Mouse (Mus musculus) right cerebral cortex, postnatal 36 days (tissue): ENCODE measurements at regions not wholly inside any gene's neighbourhood (a gene's known extent, or its start where the extent isn't known, plus 50 kb on each side); places are given as distances from the start of the nearest gene placed in this dataset.

Experiments
- DNase-seq, 2 experiments: peaks; one replicate each; pipeline ENCODE4 v3.0.0; 2022; ENCODE audit warnings: low spot score in 2 of 2, mixed read lengths in 1 of 2

DNA sequence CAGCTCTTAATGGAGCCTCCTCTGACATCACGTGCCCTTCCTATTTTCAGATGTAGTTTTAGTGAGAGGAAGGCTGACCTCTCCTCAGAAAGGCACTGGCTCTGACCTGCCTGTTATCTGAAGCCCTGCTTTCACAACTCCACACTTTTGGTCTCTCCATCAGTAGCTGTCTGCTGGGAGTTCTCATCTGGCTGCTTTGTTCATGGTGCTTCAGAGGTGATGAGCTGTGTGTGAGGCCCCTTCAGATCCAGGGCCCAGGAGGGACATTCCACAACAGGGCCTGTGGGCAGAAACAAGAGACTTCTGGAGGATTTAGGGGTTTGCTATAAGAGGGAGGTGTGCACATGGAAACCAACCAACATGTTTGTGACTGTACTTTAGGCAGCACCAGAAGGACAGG, 50.8 kb upstream of the Fhl2 start:
- no peak for DNase-seq

DNA sequence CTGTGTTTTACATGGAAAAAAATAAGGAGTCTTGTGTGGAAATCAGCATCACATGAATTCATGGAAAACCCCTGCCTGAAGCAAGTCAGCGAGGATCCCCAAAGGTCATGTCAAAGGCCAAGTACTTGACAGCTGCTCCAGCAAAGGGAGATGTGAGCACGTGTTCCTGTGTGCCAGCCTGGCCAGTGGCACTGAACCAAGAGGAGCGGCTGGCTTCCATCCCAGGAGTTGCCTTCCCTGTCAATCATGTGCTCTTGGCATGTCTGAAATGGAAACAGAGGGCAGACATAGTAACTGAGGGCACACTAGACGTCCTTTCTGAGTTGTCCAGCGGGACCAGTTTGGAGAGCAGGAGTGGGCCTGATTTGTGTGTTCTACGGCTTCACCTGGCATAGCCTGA, 53.5 kb upstream of the Fhl2 start:
- no peak for DNase-seq

DNA sequence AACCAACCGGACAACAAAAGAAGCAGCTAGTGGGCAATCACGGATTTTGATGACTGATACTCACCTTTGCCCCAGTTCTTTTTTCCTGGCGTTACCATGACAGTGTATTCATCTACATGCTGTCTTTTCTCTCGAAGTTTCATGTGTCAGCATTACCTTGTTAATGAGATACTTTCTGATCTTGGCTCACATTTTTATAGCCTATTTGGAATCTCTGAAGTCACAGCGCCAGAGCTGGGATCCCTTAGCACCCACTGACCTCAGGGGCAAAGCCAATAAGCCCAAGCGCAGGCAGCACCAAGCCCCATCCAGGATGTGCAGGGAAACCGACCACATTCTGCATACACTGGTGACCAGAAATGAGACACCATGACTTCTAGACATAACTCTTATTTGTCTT, 54.6 kb upstream of the Fhl2 start:
- no peak for DNase-seq

DNA sequence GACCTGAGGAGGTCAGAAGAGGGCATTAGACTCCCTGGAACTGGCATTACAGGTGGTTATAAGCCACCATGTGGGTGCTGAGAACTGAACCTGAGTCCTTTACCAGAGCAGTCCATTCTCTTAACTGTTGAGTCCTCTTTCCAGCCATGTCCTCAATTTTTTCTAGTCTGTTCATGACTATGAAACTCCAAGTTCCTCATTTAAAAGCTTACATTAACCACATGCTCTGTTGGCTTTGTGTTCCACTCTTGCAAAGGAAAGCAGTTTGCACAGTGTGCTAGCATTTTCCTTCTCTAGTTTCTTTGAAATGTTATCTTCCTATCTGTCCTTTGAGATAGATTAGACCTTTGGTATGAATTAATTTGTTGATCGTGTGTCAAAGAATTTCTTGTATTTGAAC, 57.3 kb upstream of the Fhl2 start:
- DNase-seq: no peak

- DNase-seq: no peak
These were observed 59.3 kb upstream of the Fhl2 start for GRCm38 (mm10) chr1:43256078-43256477.

GRCm38 (mm10) chr1:43257909-43258308, 61.1 kb upstream of the Fhl2 start:
- DNase-seq: no peak

DNA sequence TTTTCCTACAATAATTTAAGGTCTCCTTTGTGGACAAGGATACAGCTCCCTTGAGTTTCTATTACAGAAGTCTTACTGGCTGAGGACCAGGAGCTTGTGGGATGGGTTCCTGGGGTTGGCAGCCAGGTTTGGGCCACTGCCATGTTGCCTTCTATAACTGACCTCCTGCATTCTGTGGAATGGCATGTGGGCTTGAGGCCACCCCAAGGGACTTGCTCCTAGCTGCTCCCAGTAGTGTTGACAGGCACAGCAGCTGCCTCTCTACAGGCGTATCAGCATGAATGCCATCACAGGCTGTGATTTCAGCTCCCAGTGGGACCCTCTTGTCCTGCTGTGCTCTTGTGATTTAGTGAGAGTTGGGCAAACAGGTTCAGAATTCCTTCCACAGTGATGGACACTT, 63.1 kb upstream of the Fhl2 start:
- no peak for DNase-seq

DNA sequence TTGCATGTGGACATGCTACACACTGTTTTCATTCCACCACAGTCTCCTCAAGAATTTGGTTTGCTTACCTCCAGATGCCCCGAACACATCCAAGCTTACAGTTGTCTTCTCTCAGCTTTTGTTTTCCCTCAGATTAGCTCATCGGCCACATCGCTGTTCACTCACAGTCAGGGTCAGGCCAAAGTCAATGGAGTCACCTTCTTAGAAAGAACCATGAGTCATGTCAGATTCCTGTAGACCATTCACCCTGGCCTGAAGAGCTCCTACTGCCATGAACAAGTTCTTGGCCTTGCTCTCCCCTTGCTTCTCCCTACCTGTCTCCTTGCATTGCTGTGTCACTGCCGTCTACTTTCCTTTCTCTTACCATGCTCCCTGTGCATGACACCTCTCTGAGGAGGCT, 63.7 kb upstream of the Fhl2 start:
- no peak for DNase-seq

DNA sequence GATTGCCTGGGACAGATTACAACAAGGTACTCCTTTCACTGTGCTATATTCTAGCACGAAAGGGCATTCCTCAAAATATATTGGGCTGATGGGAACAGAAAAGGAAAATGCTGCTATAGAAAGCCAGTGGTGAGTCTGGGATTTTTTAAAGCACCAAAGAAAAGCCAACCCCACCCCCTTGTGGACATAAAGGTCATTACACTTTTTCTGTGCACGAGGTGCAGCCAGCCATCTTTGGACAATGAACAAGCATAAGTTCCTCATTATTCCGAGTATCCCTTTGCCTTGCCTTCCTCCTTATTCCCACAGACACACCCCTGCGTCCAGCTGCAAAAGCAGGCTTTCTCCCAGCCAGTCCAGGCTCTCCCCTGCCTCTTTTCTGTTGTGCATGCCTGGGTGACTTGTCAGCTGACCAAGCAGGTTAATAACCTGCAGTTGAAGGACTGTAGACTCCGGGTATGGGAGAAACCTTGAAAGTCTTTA, 67.7 kb upstream of the Fhl2 start:
- DNase-seq: peak; percentile 58 to 72

DNA sequence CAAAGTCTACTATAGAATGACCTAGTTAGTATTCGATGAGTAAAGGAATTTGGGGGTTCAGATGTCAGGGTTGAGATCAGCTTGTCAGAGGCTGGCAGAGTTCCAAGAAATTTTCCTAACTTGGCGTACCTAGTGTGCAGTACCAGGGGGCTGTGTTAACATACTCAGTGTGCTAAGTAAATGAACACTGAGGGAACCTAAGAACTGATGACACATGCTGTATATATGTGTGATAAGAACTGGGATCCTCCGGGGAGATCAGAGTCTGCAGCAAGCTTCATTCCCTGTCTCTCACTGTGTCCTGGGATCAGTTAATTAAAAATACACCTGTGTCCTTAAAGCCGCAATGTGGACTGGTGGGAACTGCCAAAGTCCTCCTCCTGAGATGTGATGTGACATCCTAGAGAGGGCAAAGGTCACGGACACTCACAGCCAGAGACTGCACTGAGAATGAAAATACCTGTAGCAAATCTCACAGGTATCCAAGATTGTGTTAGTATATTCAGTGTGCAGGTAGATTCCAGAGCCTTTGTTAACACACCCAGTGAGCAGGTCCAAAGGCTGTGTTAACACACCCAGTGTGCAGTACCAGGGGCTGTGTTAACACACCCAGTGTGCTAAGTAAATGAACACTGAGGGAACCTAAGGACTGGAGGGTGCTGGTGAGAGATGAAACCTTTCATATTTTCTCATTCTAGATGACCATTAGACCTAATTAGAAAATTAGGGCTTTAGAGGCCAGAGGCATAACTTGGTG, 69.1 kb upstream of the Fhl2 start:
- no peak for DNase-seq

GRCm38 (mm10) chr1:43269685-43270084, 72.9 kb upstream of the Fhl2 start:
- DNase-seq: no peak

- no peak for DNase-seq
These were observed 76.6 kb upstream of the Fhl2 start for GRCm38 (mm10) chr1:43273236-43273868.

DNA sequence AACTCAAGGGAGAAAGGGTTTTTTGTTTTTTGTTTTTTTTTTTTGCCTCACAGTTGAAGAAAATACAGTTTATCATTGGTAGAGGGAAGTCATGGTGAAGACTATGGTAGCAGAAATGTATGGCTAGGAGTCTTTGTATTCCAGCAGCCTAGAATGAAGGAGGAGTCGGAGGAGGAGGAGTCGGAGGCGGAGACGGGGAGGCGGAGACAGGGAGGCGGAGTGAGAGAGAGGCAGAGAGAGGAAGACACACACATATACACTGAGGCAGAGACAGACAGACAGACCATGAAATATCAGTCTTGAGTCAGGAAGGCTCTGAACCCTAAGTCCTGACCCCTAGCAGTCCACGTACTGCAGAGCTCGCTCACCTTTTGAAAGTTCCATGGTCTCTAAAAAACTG, 95.0 kb upstream of the Fhl2 start:
- no peak for DNase-seq

DNA sequence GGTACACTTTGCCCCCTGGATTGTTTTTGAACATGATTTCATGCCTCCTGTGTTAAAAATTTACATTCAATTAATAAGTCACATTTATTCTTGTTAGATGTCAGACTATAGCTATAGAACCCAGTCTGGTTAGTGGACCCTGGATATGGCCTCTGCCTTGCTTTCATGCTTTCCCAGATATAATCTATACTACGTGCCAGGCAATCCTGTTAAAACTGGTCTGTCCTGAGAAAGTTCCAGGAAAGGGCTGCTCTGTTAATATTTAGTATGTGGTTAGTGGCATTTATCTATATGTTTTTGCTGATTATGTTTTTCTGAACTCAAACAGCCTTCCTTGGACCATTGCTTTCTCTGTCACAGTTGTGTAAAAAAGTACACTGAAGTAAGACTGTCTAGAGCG, 95.8 kb upstream of the Fhl2 start:
- DNase-seq: no peak

DNA sequence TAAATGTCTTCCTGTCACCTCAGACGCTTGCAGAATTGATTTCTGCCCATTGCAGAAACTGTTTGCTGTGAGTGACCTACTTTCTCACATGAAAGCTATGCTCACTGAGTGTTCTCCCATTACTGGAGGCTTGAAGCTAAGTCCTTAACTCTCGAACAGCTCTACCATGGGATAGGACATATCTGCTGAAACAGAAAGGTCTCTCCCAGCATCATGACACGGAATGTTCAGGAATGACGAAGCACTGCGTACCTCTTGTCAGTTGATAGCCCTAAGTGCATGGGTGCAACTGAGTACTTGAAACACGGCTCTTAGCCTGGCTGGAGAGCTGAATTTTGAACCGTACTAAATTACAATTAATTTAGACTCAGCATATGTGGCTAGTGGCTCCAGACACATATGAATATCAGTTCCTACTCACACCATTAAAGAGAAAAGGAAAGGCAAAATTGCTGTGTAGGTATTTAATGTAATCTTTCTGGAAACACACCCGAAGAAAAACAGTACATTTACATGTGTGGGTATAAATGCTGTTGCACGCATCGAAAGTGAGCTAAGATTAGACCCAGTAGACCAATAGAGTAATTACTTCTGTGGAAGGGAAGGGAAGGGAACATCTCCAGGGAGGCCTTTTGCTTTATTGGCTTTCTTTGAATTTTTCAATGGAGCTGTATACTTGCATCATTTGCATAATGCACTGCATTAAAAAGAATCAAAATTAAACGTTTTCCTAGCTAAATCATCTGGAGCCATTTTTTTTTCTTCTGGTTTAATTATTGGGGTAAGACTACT, 97.6 kb upstream of the Fhl2 start:
- DNase-seq: no peak

DNA sequence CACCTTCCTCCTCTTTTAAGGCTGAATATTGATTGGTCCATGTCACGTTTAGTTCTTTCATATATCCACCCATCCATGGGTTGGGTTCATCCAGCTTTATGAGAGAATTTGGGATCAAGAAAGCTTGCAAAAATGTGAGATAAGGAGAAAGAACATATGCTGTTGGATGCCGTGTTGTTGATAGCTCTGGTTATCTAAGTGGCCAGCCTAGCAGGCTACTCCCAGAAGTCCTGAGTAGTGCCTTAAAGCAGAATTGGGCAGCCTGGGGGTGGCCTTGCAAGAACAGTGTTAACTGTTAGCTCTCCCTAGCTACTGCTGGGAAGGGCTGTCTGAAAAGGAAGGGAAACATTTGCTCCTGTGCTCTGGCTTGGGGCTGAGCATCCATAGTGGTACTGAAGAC, 100.8 kb upstream of the Fhl2 start:
- no peak for DNase-seq

- no peak for DNase-seq
These were observed 102.0 kb upstream of the Fhl2 start for GRCm38 (mm10) chr1:43298746-43299145.

- DNase-seq: no peak
These were observed 102.9 kb upstream of the Fhl2 start for GRCm38 (mm10) chr1:43299490-43300302.

DNA sequence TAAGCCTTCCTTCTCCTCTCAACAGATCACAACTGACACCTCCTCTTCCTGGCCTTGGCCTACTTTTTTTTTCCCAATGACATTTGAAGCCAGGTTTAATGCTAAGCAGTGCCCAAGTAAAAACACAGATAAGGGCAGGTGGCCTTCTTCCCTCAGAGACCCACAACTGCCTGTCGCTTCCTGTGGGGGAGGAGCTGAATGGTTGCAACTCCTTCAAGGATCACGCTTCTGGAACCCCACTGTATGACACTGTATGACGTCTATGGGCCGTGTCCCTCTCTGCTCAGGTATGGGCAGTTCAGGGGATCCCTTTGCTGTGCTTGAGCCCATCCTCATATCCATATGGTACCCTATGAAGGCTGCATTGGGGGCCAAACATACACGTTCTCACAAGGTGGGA, 103.9 kb upstream of the Fhl2 start:
- DNase-seq: no peak

DNA sequence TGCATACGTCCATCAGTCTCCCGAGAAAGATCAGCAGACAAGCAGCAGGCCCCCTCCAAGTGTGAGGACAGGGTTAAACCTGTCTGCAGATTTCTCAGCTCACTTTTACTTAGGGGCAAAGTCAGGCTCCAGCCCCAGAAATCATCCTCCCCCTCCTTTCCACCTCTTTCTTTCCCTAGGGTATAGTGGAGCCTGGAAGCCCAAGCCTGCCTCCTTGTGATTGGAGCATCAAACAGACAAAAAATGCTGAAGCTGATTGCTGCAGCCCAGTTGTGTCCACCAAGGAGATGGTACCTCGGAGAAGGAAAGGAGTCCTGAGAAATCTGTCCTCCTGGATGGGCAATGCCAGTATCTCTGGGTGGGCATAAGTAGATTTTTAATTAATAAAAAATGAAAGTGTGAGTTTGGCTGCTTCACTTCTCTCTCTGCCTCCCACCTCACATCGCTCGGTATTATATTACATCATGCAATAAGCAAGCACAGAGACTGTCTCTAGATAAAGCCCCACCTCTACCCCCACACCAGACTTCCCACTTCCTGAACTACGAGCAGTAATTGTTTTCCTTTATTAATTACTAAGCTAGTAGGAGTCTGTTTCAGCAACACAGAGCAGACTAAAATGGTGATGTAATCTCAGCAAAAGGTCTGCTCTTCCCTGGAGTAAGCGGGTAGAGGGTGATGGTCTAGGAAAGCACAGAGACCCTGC, 105.2 kb upstream of the Fhl2 start:
- DNase-seq: no peak

- DNase-seq: no peak
These were observed 105.9 kb upstream of the Fhl2 start for GRCm38 (mm10) chr1:43302657-43303056.
